Mouse (Mus musculus) WW6 (cell line): ENCODE measurements around the gene Atf1.
"Not testable (repeated sequence)": the region's sequence is repeated elsewhere in the genome, so short reads cannot be mapped to it uniquely, and the experiment has no call there.

Experiments
- DNase-seq: peaks from one replicate; pipeline ENCODE4 v3.0.0-alpha.2; 2013; ENCODE audit warnings: low read depth, low spot score

Gene Atf1

DNA sequence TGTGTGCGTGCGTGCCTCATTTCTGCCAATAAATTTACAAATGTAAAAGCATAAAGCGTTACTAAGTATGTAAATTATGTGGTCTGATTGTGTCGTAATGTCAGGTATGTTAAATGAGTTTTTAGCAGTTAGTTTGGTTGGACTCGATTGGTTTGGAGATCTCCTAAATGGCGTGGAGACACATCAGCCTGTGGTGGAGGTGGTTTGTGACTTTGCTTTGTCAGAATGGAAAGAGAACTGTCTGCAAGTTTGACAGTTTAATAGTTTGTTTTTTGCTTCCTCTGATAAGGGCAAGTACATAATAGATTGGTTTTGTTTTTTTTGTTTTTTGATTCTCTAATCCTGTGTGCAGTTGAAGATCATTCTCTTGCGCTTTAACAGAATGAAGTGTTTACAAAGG is 32.7 kb downstream of the Atf1 start:
- not testable (repeated sequence) for DNase-seq

DNA sequence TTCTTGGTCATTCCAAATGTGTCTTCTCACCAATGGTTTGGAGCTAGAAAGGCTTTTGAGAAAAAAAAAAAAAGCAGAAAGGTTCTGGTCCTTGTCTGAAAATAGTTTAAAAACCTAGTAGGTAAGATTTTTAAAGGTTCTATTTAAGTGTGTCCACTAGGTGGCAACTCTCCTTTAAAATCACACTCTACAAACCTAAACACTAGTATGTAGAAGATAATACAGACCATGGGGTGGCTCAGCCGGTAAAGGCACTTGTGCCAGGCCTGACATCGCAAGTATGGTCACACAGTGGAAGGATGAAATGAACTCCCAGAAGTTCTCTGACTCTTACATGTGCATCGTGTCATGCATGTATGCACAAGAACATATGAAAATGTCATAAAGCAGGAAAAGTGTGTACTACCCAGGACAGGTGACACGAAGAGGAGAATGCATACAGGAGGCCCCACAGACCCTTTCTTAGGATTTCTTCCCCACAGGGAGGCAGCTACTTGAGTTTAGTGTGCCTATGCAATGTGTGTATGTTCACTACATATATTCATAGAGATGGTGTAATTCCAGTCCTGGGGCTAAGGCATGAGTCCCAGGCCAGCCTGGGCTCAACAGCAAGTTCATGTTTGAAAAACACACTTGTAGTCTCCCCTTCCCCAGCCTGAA is 35.8 kb downstream of the Atf1 start:
- no peak for DNase-seq

DNA sequence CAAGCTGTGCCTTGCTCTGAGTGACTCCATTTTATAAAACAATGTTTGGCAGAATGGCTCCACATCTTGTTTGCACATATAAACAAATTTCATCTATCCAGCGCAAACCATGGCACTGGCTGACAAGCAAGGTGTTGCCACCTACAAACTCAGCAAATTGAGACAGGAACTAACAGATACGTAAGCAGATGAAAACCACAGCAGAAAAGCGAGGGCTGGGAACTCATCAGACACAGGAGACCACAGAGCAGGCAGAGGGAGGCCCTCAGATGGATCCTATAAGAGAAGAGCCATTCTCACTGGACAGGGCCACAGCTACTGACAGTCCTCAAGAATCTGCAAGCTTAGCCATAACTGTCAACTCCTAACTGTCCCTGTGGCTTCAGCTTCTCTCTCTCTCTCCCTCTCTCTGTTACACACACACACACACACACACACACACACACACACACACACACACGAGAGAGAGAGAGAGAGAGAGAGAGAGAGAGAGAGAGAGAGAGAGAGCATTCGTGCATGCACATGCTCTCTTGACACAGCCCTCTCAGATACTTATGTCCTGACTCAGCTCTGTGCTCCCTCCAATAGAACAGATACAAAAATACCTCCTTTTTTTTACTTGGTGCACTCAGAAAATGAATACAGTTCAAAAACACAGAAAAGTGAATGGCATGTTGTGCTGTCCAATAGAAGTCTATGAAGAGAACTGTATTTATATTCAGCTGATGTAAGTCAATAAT is 38.1 kb downstream of the Atf1 start:
- no peak for DNase-seq

DNA sequence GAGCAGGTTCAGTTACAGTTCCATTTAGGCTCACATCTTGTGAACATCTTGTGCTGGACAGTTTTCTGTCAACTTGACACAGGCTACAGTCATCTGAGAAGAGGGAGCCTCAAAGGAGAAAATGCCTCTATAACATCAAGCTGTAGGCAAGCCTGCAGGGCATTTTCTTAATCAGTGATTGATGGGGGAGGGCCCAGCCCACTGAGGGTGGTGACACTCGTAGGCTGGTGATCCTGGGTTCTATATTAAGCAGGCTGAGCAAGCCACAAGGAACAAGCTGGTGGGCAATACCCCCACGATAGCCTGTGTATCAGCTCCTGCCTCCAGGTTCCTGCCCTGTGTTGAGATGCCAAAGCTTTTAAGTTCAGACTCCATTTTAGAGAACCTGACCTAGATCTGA is 41.3 kb downstream of the Atf1 start:
- DNase-seq, result no peak

DNA sequence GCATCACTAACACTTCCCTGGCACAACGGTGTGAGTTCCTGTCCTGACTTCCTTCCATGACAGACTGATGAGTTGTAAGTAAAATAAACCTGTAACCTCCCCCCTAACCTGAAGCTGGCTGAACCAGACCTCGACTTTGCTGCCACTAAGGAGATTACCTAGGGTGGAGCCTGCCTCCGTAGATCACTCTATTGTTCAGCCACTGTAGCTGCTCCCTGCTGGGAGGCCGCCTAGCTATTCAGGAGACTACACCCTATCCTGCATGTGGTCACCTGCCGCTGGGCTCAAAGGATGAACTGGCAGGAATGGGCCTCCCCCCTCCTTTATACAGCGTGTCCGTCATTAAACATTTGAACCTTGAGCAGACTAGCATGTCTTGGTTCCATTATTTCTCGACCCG is 42.2 kb downstream of the Atf1 start:
- no peak for DNase-seq

DNA sequence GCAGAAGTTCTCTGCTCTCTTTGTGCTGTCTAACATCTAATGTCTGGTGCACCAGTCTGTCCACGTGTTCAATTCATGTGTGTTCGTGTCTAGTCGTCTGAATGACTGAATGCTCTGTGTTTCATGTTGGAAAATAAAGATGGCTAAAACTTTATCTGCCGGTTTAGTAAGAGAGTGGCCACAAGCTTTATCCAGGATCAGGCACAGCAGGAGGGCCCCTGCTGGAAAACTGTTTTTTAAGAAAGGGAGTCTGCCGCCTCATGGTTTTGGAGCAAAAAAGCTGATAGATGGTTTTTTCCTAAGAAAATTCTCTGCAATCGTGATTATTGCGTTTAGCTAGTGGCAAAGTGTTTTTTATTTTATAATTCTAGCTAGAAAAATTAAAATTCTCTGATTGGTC is 43.0 kb downstream of the Atf1 start:
- DNase-seq, result not testable (repeated sequence)

DNA sequence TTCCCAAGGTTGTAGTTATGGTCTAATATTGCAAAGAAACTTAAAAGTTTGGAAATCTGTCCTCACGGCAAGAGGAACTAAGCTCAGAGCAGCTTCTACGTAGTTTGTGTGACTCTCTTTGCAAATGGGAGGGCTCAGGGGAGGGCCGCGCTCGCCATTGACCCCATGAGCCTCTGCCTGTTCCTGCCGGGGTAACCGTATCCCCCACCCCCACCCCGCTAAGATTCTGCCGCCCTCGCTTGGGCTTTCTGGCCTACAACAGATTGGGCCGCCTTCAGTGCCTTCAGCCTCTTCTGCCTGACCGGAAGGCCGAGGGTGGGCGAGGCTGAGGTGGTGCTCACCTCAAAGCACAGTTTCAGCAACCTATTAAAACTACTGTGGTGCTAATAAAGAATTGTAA is 43.8 kb downstream of the Atf1 start:
- DNase-seq, result no peak

DNA sequence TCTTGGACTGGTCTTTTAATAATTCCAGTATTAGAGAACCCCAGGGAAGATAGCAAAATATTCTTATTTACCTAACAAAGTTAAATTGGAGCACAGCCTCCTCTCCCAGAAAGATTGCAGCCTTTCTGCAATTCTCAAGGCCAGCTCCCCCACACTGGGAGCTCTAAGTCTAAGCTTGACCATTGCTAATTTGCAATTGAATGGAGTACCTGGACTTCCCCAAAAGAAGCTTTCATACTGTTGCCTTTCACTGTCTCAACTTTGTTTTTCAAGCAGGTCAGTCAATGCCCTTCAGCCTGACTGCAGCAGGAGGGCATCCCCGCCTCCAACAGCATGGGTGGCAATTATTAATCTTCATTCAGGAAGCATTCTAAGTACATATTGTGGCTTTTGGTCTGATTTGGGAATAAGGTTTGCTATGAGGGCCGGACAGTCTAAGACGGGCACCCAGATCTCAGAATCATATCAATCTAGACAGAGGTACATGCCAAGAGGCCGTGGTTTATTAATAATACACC is 46.2 kb downstream of the Atf1 start:
- not testable (repeated sequence) for DNase-seq

DNA sequence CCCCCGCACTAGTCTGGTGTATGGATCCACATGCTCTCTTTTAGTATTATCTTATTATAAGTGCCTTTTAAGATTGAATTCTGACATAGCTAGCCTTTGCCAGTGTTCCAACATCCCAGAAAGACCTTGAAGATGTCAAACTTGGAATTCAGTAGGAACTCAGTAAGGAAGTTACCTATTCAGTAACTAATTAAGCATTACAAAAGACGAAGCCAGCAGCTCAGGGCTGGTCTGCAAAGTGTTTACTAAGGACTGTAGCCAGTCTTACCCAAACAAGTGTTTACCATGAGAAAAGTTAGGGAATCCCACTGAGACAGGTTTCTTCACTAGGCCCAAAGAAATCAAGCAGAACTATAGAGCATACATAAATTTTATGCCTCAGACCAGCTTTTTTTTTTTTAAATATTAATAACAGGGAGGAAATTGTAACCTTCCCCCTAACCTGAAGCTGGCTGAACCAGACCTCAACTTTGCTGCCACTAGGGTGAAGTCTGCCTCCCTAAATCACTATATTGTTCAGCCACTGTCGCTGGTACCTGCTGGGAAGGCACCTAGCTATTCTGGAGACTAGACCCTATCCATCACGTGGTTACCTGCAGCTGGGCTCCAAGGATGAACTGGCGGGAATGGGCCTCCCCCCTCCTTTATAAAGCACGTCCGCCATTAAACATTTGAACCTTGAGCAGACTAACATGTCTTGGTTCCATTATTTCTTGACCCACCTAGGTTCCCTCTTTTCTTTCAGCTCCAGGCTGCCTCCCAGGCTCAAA is 47.4 kb downstream of the Atf1 start:
- no peak for DNase-seq

DNA sequence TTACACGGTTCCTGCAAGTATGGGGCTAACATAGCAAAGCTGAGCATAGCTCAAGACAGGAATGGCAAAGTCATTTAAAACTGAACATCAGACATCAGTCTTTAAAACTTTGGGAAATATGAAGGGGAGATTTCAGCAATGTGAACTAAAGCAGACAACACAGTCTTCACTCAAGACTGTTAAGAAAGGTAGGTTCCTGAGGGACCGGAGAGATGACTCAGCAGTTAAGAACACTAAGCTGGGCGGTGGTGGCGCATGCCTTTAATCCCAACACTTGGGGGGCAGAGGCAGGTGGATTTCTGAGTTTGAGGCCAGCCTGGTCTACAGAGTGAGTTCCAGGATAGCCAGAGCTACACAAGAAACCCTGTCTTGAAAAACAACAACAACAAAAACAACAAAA is 48.8 kb downstream of the Atf1 start:
- no peak for DNase-seq

DNA sequence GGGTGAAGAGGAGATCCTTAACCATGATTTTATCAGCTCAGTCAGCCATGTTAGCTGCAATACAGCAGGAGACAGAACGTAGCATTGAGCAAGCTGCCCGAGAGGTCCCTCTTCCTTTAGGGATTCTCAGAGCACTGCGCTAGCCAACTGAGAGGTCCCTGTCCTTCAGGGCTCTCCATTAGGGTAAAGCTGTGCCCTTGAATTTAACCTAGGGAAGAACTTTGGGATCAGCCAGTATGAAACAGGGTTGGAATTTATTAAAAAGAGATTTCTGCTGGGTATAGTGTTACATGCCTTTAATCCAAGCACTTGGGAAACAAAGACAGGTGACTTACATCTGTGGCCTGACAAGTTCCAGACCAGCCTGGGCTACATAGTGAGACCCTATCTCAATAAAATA is 50.0 kb downstream of the Atf1 start:
- no peak for DNase-seq

DNA sequence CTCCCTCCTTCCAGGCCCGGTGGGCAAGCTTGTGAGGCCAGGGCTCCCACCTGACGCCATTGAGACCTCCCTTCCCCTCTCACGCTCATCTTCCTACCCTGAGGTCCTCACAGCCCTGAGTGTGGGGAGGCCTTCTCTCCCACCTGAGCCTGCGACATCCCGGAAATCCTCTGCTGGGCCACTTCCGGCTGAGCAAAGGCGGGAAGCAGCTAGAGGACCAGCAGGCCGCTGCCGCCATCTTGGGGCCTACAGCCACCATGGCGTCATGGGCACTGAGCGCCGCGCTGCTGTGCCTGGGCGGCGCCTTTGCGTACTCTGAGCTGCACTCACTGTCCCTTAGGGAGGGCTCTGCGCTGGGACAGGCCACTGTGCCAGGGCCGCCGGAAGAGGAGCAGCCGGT is 53.0 kb downstream of the Atf1 start, which contains the start of gene Tmprss12:
TSS of gene Tmprss12 (plus strand) at position 212 of the 400 bp plus-strand sequence.
- no peak for DNase-seq

DNA sequence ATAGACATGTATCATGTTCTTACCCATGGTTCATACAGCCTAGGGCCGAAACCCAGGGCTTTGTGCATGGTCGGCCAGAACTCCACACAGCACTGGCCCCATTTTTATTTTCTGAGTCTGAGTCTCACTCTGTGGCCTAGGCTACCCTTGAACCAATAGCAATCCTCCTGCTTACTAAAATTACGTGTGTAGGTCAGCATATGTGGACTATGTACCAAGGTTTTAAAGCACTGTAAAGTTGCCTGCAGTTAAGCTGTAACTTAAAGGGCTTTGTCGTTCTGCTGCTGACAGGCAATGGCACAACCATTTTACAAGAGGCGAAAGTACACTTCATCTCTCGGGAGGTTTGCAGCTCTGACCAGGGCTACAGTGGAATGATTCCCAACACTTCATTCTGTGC is 61.4 kb downstream of the Atf1 start:
- no peak for DNase-seq

DNA sequence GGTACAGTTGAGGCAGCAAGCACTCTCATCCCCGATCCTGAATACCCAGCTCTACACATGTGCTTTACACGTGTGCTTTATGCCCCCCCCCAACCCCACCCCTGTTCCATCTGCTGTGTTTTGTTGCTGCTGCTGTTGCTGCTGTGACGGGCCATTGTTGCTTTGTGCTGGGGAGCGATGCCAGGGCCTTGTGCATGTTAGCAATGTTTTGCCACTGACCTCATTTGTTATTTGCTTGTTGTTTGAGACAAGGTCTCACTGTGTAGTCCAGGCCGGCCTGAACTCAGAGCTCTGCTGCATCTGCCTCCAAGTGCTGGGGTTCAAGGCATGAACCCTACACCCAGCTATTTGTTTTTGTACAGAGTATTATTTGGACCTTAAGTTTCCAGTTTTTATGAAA is 63.2 kb downstream of the Atf1 start:
- DNase-seq, result no peak

DNA sequence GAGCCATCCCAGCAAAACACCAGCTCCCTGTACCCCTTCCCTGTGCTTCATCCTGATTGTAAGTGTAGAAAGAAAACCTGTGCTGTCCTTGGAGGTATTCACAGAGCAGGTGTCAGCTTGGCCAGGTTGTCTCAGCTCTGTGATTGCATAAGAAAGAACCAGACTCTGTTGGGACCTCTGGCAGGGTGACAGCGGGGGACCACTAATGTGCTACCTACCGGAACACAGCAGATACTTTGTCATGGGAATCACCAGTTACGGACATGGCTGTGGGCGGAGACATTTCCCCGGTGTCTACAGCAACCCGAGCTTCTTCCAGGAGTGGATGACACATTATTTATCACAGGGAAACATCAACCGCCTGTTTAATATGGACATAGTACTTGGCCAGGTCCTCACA is 64.7 kb downstream of the Atf1 start:
- no peak for DNase-seq

DNA sequence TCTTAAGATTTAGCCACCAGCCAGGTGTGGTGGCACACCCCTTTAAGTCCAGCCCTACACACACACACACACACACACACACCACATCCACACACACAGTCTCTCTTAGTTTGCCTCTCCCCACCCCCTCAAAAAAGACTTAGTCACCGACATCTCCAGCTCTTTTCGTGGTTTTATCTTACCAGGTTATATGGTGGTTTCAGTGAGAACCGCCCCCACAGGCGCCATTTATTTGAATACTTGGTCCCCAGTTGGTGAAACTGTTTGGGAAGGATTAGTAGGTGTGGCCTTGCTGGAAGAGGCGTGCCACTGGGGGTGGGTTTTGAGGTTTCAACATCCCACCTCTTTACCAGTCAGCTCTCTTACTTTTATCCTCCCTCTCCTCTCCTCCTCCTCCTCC is 70.2 kb downstream of the Atf1 start:
- no peak for DNase-seq

DNA sequence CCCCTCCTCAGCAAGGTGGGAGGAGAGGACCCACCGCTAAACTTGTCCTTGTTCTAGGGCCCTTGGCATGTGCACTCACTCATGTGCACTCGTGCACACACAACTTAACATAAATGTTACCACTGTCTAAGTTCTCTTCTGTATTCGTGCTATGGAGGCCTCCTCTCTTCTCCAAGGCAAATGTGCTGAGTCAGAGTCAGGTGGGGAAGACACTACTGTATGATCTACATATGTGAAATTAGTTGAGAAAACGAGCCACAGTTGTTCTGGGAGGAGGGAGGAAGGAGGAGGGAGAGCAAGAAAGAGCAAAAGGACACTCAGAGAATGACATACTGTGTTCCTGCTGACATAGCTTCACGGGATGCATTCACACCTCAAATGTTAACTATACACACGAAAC is 72.9 kb downstream of the Atf1 start:
- no peak for DNase-seq

DNA sequence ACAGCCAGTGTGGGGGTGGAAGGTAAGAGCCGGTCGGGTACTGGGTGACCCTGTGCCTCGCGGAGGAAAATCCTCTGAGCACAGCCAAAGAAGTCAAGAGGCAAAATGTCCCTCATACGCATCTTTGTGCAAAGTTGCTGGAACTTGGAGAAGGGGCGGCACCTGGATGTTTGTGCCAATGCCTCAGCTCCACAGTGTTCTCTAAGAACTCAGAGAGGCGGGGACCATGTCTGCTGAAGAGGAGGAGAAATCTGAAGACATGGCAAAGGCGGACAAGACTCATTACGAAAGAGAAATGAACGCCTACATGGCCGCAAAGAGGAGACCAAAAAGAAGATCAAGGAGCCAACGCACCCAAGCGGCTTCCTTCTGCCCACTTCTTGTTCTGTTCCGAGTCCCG is 73.9 kb downstream of the Atf1 start:
- DNase-seq, result no peak

DNA sequence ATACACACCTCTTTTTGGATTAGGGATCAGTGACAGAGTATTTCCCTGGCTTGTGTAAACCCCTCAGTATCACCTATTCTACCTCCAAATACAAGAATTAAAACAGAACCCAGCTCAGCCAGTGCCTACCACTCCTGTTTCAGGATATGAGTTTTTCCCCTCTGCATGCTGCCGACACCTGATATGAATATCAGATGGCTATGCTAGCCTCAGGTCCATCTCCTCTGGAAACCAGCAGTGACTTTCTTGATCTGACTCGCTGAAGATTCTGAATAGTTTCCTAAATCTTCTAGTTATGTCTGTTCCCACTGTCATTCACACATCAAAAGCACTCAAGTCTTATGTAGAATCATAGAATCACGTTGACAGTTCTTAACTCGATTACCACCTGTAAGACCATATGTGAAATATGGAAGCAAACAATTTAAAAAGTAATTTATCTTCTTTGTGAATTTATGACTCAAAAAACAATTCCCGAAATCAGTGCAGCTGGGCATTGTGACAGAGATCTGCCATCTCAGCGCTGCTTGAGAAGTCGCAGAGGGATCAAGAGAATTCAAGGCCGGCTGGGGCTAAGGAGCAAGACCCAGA is 75.9 kb downstream of the Atf1 start:
- DNase-seq, result no peak

DNA sequence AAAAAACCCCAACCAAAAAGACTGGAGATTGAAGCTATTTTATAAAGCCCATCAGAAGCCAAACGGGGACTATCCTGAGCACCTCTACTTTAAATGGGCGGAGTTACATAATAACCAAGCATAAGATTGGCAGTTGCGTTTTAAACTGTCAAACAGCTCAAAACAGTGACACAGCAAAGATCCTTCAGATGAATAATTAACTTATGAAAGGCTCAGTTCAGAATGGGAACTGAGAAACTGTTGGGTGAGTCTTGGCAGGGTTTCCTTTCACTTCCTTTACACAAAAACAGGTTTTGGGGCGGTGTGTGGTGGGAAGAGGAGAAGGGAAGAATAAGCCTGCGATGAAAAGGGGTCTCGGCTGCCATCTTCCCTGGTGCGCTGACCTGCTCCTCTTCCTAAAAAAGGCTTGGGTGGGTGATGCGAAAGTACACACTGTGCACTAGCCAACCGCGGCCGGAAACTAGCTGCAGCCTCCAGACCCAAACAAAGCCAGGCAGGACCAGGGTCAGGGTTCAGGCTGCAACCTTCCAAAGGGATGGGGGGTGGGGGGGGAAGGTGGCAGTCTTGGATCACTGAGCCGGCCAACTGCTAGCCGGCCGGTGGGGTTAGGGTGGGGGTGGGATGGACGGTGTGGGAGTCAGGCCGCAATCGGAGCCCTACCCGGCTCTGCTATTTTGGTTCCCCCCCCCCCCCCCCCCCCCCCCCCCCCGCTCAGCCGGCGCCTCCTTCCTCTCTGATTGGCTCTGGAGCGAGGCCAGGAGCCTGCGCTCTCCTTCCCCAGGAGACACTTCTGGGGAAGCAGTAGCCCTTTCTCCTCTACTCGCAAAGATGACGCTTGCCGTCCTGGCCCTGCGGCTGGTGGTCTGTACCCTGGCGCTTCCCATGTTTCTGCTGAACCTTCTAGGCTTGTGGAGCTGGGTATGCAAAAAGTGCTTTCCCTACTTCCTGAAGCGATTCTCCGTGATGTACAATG is 76.7 kb downstream of the Atf1 start, which contains the start of gene Mettl7a1:
TSS of gene Mettl7a1 (plus strand) at position 122 of the 973 bp plus-strand sequence.
- no peak for DNase-seq

DNA sequence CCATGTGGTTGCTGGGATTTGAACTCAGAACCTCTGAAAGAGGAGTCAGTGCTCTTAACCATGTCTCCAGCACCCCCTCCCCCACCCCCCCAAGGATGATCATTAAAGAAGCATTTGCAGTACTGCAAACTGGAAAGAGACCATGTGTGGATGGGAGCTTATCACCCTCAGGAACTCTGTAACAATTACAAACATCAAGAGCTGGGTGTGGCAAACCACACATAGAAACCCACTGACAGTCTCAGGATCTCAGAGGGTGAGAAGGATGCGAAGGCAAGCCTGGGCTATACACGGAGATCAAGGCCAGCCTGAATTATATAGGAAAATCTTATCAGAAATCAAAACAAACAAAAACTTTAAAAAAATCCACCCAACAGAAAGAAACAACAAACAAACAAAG is 78.6 kb downstream of the Atf1 start:
- DNase-seq, result no peak
